ENCODE assay signal across 8 mouse cellular contexts in the genomic region with DNA sequence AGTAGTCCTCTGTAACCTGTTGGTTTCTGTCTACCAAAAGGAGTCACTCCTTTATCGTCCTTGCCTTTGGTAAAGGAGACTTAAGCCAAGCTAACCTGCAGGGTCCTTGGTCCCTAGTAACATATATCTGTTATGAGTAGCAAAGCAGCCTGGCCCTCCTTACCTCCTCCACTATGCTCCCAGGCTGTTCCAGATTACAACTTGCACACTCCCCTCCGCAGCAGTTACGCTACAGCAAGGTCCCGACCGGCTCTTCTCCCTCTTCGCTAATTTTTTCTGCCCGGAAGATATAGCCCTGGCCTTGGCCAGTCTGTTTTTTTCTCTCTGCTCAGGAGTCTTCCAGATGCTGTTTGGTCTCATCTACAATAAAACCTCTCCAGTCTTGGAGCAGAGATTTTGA. TPM values are rescaled to one million over a fixed set of nuclear protein-coding genes. Genes with fewer than 3 reads are reported as not detected.
"Had no signal": no experiment of that assay in that cellular context is flagged by ENCODE, and none has a peak within 500 bp of the region (broad histone marks: within the 10 kb centered on the region; RNA-seq: fewer than 3 reads in every experiment).

No protein-coding gene starts in this region.

- H3K27ac ChIP-seq: limb, embryonic 15.5 days; liver, embryonic 12.5 days; midbrain, embryonic 10.5 days; midbrain, embryonic 15.5 days; neural tube, embryonic 12.5 days; stomach, embryonic 15.5 days had no signal

- H3K36me3 ChIP-seq: kidney, embryonic 15.5 days; limb, embryonic 15.5 days; midbrain, embryonic 15.5 days; neural tube, embryonic 12.5 days; stomach, embryonic 15.5 days had no signal

- H3K27me3 ChIP-seq: kidney, embryonic 15.5 days; limb, embryonic 15.5 days; liver, embryonic 12.5 days; midbrain, embryonic 15.5 days; neural tube, embryonic 12.5 days; stomach, embryonic 15.5 days had no signal

- H3K4me3 ChIP-seq: liver, embryonic 12.5 days; stomach, embryonic 15.5 days had no signal

RNA-seq across cellular contexts. Expression of a gene that starts 47.9 kb away (rescaled TPM):
- total RNA-seq: monocyte, adult 5-6 weeks had no signal
